Mouse (Mus musculus): Measurements from ENCODE around the gene Smyd3.

Gene Smyd3

GRCm38 (mm10) chr1:179286748-179287147, 231.1 kb downstream of the Smyd3 start:
- DNase-seq (ENCODE audit: low spot score) = no peak

- DNase-seq (ENCODE audit: low spot score) = no peak
Measured at GRCm38 (mm10) chr1:179282821-179283220, 235.0 kb downstream of the Smyd3 start.

- no peak for DNase-seq (ENCODE audit: low spot score)
Measured at GRCm38 (mm10) chr1:179281401-179282121, 236.3 kb downstream of the Smyd3 start.

GRCm38 (mm10) chr1:179279116-179279515, 238.7 kb downstream of the Smyd3 start:
- no peak for DNase-seq (ENCODE audit: low spot score)

- no peak for DNase-seq (ENCODE audit: low spot score)
Measured at GRCm38 (mm10) chr1:179277346-179277745, 240.5 kb downstream of the Smyd3 start.

- DNase-seq (ENCODE audit: low spot score) = no peak
Measured at GRCm38 (mm10) chr1:179276866-179277265, 241.0 kb downstream of the Smyd3 start.

- DNase-seq (ENCODE audit: low spot score) = no peak
Measured at GRCm38 (mm10) chr1:179272926-179273325, 244.9 kb downstream of the Smyd3 start.

- no peak for DNase-seq (ENCODE audit: low spot score)
Measured at GRCm38 (mm10) chr1:179272351-179272750, 245.5 kb downstream of the Smyd3 start.

GRCm38 (mm10) chr1:179266936-179267335, 250.9 kb downstream of the Smyd3 start:
- DNase-seq (ENCODE audit: low spot score) = no peak

- no peak for DNase-seq (ENCODE audit: low spot score)
Measured at GRCm38 (mm10) chr1:179261496-179261966, 256.3 kb downstream of the Smyd3 start.

- DNase-seq (ENCODE audit: low spot score) = no peak
Measured at GRCm38 (mm10) chr1:179255826-179256512, 261.9 kb downstream of the Smyd3 start.

- DNase-seq (ENCODE audit: low spot score) = no peak
Measured at GRCm38 (mm10) chr1:179254531-179254930, 263.3 kb downstream of the Smyd3 start.

GRCm38 (mm10) chr1:179252611-179253010, 265.2 kb downstream of the Smyd3 start:
- DNase-seq (ENCODE audit: low spot score) = no peak

GRCm38 (mm10) chr1:179250388-179250787, 267.5 kb downstream of the Smyd3 start:
- DNase-seq (ENCODE audit: low spot score) = no peak

- DNase-seq (ENCODE audit: low spot score) = no peak
Measured at GRCm38 (mm10) chr1:179243554-179243953, 274.3 kb downstream of the Smyd3 start.

- no peak for DNase-seq (ENCODE audit: low spot score)
Measured at GRCm38 (mm10) chr1:179240663-179241279, 277.1 kb downstream of the Smyd3 start.

- DNase-seq (ENCODE audit: low spot score) = no peak
Measured at GRCm38 (mm10) chr1:179238639-179239038, 279.2 kb downstream of the Smyd3 start.

GRCm38 (mm10) chr1:179237989-179238388, 279.9 kb downstream of the Smyd3 start:
- DNase-seq (ENCODE audit: low spot score) = no peak

- DNase-seq (ENCODE audit: low spot score) = no peak
Measured at GRCm38 (mm10) chr1:179236217-179236840, 281.5 kb downstream of the Smyd3 start.

GRCm38 (mm10) chr1:179231777-179232661, 285.8 kb downstream of the Smyd3 start:
- peak; percentile 50 for DNase-seq (ENCODE audit: low spot score)

GRCm38 (mm10) chr1:179229515-179229914, 288.3 kb downstream of the Smyd3 start:
- DNase-seq (ENCODE audit: low spot score) = no peak

Data from c-Kit-positive CD71-positive TER-119-positive erythroid progenitor cells, embryonic 14.5 days (primary cell).